Mouse (Mus musculus): ENCODE data around the gene Chmp1a.

GRCm38 (mm10) chr8:123224278-123225266 is 12.0 kb upstream of the Chmp1a start, which contains the start of gene Cdk10:
- TF ChIP-seq CTCF (IDR thresholded peaks at IDR 0.05; ENCODE audit: low read depth) (0 out of 2 replicates have a peak, but pooled peaks have one; percentile 6), EP300 (IDR thresholded peaks at IDR 0.05; ENCODE audit: low read depth) (no peak)
